Mouse (Mus musculus): ENCODE measurements around the gene Ccs. TPM values are rescaled to one million over a fixed set of nuclear protein-coding genes. Genes with fewer than 3 reads are reported as not detected.

The Ccs gene
- total RNA-seq, 1 experiment from 2014 or later = 24.7 TPM

- no peak; a peak in 1 of 4 replicates for ATAC-seq (replicated peaks in 1 of 2; ENCODE audit: insufficient read depth in 1 of 2, low FRiP score in 2 of 2, low TSS enrichment in 1 of 2, low read depth in 1 of 2, poor library complexity in 2 of 2, severe bottlenecking in 2 of 2)
Observed at GRCm38 (mm10) chr19:4802691-4803091, 36.4 kb downstream of the Ccs start.

- no peak for ATAC-seq (replicated peaks in 1 of 2; ENCODE audit: insufficient read depth in 1 of 2, low FRiP score in 2 of 2, low TSS enrichment in 1 of 2, low read depth in 1 of 2, poor library complexity in 2 of 2, severe bottlenecking in 2 of 2)
Observed at GRCm38 (mm10) chr19:4799083-4799482, 40.0 kb downstream of the Ccs start.

GRCm38 (mm10) chr19:4797846-4798245, 41.3 kb downstream of the Ccs start:
- ATAC-seq (replicated peaks in 1 of 2; ENCODE audit: insufficient read depth in 1 of 2, low FRiP score in 2 of 2, low TSS enrichment in 1 of 2, low read depth in 1 of 2, poor library complexity in 2 of 2, severe bottlenecking in 2 of 2) = no peak

GRCm38 (mm10) chr19:4795929-4796328, 43.2 kb downstream of the Ccs start:
- no peak for ATAC-seq (replicated peaks in 1 of 2; ENCODE audit: insufficient read depth in 1 of 2, low FRiP score in 2 of 2, low TSS enrichment in 1 of 2, low read depth in 1 of 2, poor library complexity in 2 of 2, severe bottlenecking in 2 of 2)

- ATAC-seq (replicated peaks in 1 of 2; ENCODE audit: insufficient read depth in 1 of 2, low FRiP score in 2 of 2, low TSS enrichment in 1 of 2, low read depth in 1 of 2, poor library complexity in 2 of 2, severe bottlenecking in 2 of 2) = peak; percentile 98 to 100
Observed at GRCm38 (mm10) chr19:4793831-4794422, 45.2 kb downstream of the Ccs start, which contains the start of gene Rbm4. Gene Rbm4 (minus strand): TSS chr19:4793901.

- no peak; a peak in 1 of 4 replicates for ATAC-seq (replicated peaks in 1 of 2; ENCODE audit: insufficient read depth in 1 of 2, low FRiP score in 2 of 2, low TSS enrichment in 1 of 2, low read depth in 1 of 2, poor library complexity in 2 of 2, severe bottlenecking in 2 of 2)
Observed at GRCm38 (mm10) chr19:4793281-4793830, 45.8 kb downstream of the Ccs start.

GRCm38 (mm10) chr19:4786313-4786712, 52.8 kb downstream of the Ccs start:
- ATAC-seq (replicated peaks in 1 of 2; ENCODE audit: insufficient read depth in 1 of 2, low FRiP score in 2 of 2, low TSS enrichment in 1 of 2, low read depth in 1 of 2, poor library complexity in 2 of 2, severe bottlenecking in 2 of 2) = no peak

- no peak for ATAC-seq (replicated peaks in 1 of 2; ENCODE audit: insufficient read depth in 1 of 2, low FRiP score in 2 of 2, low TSS enrichment in 1 of 2, low read depth in 1 of 2, poor library complexity in 2 of 2, severe bottlenecking in 2 of 2)
Observed at GRCm38 (mm10) chr19:4785206-4785605, 53.9 kb downstream of the Ccs start.

GRCm38 (mm10) chr19:4782891-4783290, 56.2 kb downstream of the Ccs start:
- no peak for ATAC-seq (replicated peaks in 1 of 2; ENCODE audit: insufficient read depth in 1 of 2, low FRiP score in 2 of 2, low TSS enrichment in 1 of 2, low read depth in 1 of 2, poor library complexity in 2 of 2, severe bottlenecking in 2 of 2)

Other genes with a start within 250 kb of the Ccs start
- 4.3 and 4.8 TPM in 2 replicates for gene Lrfn4, start 223.7 kb downstream of the Ccs start, total RNA-seq (2017)
- 17.1 and 24.6 TPM in 2 replicates for gene Rce1, start 213.7 kb downstream of the Ccs start, total RNA-seq (2017)
- 0.56 and 6.6 TPM in 2 replicates for gene Gm960, start 140.7 kb downstream of the Ccs start, total RNA-seq (2017)
- 0.20 and 1.1 TPM in 2 replicates for gene Sptbn2, start 128.2 kb downstream of the Ccs start, total RNA-seq (2017)
- gene Rbm4b, start 82.8 kb downstream of the Ccs start, total RNA-seq (2017) = 28.8 and 29.5 TPM in 2 replicates
- gene Rbm4, start 45.4 kb downstream of the Ccs start, total RNA-seq (2017) = 75.7 and 127 TPM in 2 replicates
- gene Gm21992, start 27.7 kb downstream of the Ccs start, total RNA-seq (2017) = 41.8 and 81.7 TPM in 2 replicates
- gene Rbm14, start 27.7 kb downstream of the Ccs start, total RNA-seq (2017) = 16.8 and 17.4 TPM in 2 replicates
- gene Ccdc87, start within 50 bp of the Ccs start, total RNA-seq (2017) = not detected in 2 replicates
- 18.9 and 29.8 TPM in 2 replicates for gene Ctsf, start 15.8 kb upstream of the Ccs start, total RNA-seq (2017)
- 0.06 and 0.20 TPM in 2 replicates for gene Actn3, start 38.6 kb upstream of the Ccs start, total RNA-seq (2017)
- 13.1 and 17.4 TPM in 2 replicates for gene Zdhhc24, start 39.3 kb upstream of the Ccs start, total RNA-seq (2017)
- gene Bbs1, start 67.3 kb upstream of the Ccs start, total RNA-seq (2017) = 2.3 and 3.2 TPM in 2 replicates
- 37.6 and 41.1 TPM in 2 replicates for gene Dpp3, start 89.0 kb upstream of the Ccs start, total RNA-seq (2017)
- 0.10 TPM in 1 of 2 replicates, not detected in the other for gene Peli3, start 103.8 kb upstream of the Ccs start, total RNA-seq (2017)
- gene Mrpl11, start 122.8 kb upstream of the Ccs start, total RNA-seq (2017) = 50.0 and 71.5 TPM in 2 replicates
- gene Npas4, start 151.0 kb upstream of the Ccs start, total RNA-seq (2017) = not detected in 2 replicates
- gene Slc29a2, start 184.5 kb upstream of the Ccs start, total RNA-seq (2017) = 2.3 and 5.3 TPM in 2 replicates
- not detected in 2 replicates for gene B4gat1, start 199.5 kb upstream of the Ccs start, total RNA-seq (2017)
- 7.3 and 8.4 TPM in 2 replicates for gene AC124502.3, start 199.6 kb upstream of the Ccs start, total RNA-seq (2017)
- gene Brms1, start 202.0 kb upstream of the Ccs start, total RNA-seq (2017) = 23.3 and 29.5 TPM in 2 replicates
- 0.69 TPM in 1 of 2 replicates, not detected in the other for gene Rin1, start 211.1 kb upstream of the Ccs start, total RNA-seq (2017)
- 0.31 and 0.74 TPM in 2 replicates for gene Cd248, start 228.7 kb upstream of the Ccs start, total RNA-seq (2017)
- not detected in 2 replicates for gene Tmem151a, start 246.2 kb upstream of the Ccs start, total RNA-seq (2017)
- 8.2 and 12.9 TPM in 2 replicates for gene Yif1a, start 249.2 kb upstream of the Ccs start, total RNA-seq (2017)

Measured in hematopoietic stem cell, adult 5-6 weeks (primary cell).